Mouse (Mus musculus): Measurements from ENCODE around the gene Otor. TPM values are rescaled to one million over a fixed set of nuclear protein-coding genes. Genes with fewer than 3 reads are reported as not detected.

Gene Otor
- polyA plus RNA-seq, 1 experiment: not detected

DNA sequence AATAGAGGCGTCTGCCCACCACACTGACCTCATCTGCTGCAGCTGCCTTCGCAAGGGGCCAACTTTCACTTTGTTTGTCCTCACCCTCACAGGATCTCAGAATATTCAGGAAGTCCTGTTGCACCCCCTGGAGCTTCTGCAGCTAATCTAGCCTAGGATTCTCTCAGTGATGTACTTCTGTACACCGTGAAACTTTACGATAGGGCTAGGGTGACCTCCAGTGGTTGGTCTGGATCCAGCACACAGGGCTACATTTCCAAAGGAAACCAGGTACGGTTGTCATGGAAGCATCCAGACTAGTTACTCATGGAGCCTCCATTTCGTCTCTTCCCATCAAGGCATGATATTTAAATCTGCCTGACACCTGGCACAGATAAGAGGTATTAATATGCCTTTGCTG is 15.5 kb downstream of the Otor start:
- Histone ChIP-seq H3K27me3 (ENCODE audit: control insufficient read depth, insufficient read depth, low read length) (no peaks in the 10 kb centered on the region), H3K27ac (ENCODE audit: insufficient read depth, low read length) (no peak overlapping the region), H3K4me3 (replicated peaks; ENCODE audit: insufficient read depth, low read depth, low read length) (no peak overlapping the region), H3K4me1 (ENCODE audit: control insufficient read depth, insufficient read depth, low read length) (no peaks in the 10 kb centered on the region)
- TF ChIP-seq POLR2A (IDR thresholded peaks at IDR 0.05; ENCODE audit: borderline replicate concordance, insufficient read depth, low read length) (no peak), CTCF (IDR thresholded peaks at IDR 0.05; ENCODE audit: borderline replicate concordance, insufficient read depth, low read depth, low read length) (peak; percentile 54; the same call in 1 of the 2 replicates)
- DNase-seq: peak; percentile 10 to 25
- WGBS: 31% methylated on average over 6 of the region's 6 CpGs

DNA sequence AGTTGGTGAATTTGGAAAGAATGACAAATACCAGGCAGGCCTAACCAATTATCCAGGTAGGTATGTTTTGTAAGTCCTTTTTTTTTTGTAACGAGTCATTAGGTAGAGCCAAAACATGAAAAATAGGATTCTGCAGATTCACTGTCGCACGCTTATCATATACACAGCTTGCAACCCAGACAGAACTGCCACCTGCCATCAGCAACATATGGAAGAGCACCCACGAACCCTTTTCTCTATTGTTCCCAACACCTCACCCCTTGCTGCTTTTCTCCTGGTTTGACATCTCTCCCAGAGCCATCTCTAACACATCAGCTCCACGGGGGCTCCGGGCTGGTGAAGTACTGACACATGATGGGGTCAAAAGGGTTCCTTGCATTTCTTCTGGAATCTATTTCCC is 16.5 kb downstream of the Otor start:
- no peak for TF ChIP-seq POLR2A (IDR thresholded peaks at IDR 0.05; ENCODE audit: borderline replicate concordance, insufficient read depth, low read length)
- no peak for TF ChIP-seq CTCF (IDR thresholded peaks at IDR 0.05; ENCODE audit: borderline replicate concordance, insufficient read depth, low read depth, low read length)
- WGBS: 50% methylated on average over 6 of the region's 6 CpGs
- H3K27ac ChIP-seq (ENCODE audit: insufficient read depth, low read length): no peak overlapping the region

DNA sequence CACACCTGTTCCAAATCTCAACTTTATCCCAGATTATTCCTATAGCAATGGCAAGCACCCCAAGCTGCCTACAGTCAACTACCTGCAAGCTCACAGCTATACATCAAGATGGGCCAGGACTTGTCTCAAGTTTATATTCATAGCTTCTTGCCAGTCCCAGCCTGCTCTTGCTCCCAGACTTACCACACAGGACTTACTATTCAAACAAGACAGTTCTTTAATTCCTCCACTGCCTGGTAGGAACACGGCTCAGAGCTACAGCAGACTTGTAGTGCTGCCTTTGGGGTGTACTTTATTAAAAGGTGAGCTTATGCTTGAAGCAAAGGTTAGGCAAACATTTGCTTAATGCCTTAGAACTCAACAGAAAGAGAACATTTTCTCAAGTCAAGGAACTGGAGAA is 18.9 kb downstream of the Otor start:
- Histone ChIP-seq H3K27ac (ENCODE audit: insufficient read depth, low read length) (no peak overlapping the region), H3K27me3 (ENCODE audit: control insufficient read depth, insufficient read depth, low read length) (no peaks in the 10 kb centered on the region), H3K4me3 (replicated peaks; ENCODE audit: insufficient read depth, low read depth, low read length) (no peak overlapping the region), H3K4me1 (ENCODE audit: control insufficient read depth, insufficient read depth, low read length) (no peaks in the 10 kb centered on the region)
- WGBS: 82% methylated on average over 1 of the region's 1 CpGs
- DNase-seq: no peak
- TF ChIP-seq POLR2A (IDR thresholded peaks at IDR 0.05; ENCODE audit: borderline replicate concordance, insufficient read depth, low read length): no peak
- no peak for TF ChIP-seq CTCF (IDR thresholded peaks at IDR 0.05; ENCODE audit: borderline replicate concordance, insufficient read depth, low read depth, low read length)

More for the DNA sequence above, 16.5 kb downstream of the Otor start:
- no peak for DNase-seq
- H3K27me3 ChIP-seq (ENCODE audit: control insufficient read depth, insufficient read depth, low read length): no peaks in the 10 kb centered on the region
- H3K4me1 ChIP-seq (ENCODE audit: control insufficient read depth, insufficient read depth, low read length): no peaks in the 10 kb centered on the region
- H3K4me3 ChIP-seq (replicated peaks; ENCODE audit: insufficient read depth, low read depth, low read length): no peak overlapping the region

DNA sequence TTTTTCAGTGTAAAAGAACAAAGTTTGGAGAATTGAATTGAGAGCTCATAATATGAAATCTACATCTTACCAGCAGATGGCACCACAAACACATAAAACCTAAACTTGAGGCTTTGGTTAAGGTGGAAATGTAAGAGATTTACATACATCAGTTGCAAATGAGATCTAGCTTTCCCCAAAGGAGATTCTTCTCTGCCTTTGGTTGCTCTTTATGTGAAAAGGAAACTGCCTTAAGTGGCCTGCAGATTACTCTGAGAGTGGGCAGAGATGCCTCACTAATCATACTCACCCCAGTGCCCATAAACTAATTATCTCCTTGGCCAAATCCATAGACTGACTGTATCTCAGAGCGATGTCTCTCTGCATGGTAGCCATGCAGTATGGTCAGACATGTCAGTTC is 35.6 kb downstream of the Otor start:
- 56% methylated on average over 1 of the region's 1 CpGs for WGBS
- DNase-seq: peak; percentile 35 to 57
- peak; percentile 56; the same call in 1 of the 2 replicates for TF ChIP-seq CTCF (IDR thresholded peaks at IDR 0.05; ENCODE audit: borderline replicate concordance, insufficient read depth, low read depth, low read length)
- TF ChIP-seq POLR2A (IDR thresholded peaks at IDR 0.05; ENCODE audit: borderline replicate concordance, insufficient read depth, low read length): no peak
- no peak overlapping the region for H3K4me3 ChIP-seq (replicated peaks; ENCODE audit: insufficient read depth, low read depth, low read length)
- H3K27me3 ChIP-seq (ENCODE audit: control insufficient read depth, insufficient read depth, low read length): no peaks in the 10 kb centered on the region
- H3K4me1 ChIP-seq (ENCODE audit: control insufficient read depth, insufficient read depth, low read length): peaks cover 9% of the 10 kb centered on the region
- H3K27ac ChIP-seq (ENCODE audit: insufficient read depth, low read length): no peak overlapping the region

DNA sequence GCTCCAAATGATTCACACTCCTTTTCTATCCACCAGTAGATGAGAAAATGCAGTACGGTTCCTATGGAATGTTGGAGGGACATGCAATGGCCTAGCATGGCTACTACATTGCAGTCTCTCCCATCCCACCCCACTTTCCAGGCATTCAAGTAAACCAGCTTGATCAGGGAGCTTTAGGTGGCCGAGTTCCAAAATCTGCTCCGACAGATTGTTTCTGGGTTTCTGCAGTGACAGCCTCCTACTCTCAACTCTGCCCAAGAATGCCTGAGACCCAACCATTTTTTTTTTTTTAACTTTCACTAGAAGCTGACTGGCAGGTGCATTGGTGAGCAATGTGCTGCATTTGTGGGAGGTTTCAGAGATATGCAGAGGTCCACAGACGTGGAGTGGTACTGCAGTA is 36.4 kb downstream of the Otor start:
- TF ChIP-seq CTCF (IDR thresholded peaks at IDR 0.05; ENCODE audit: borderline replicate concordance, insufficient read depth, low read depth, low read length) (no peak), POLR2A (IDR thresholded peaks at IDR 0.05; ENCODE audit: borderline replicate concordance, insufficient read depth, low read length) (no peak)
- WGBS: 43% methylated on average over 4 of the region's 4 CpGs
- Histone ChIP-seq H3K27me3 (ENCODE audit: control insufficient read depth, insufficient read depth, low read length) (no peaks in the 10 kb centered on the region), H3K4me3 (replicated peaks; ENCODE audit: insufficient read depth, low read depth, low read length) (no peak overlapping the region), H3K27ac (ENCODE audit: insufficient read depth, low read length) (no peak overlapping the region), H3K4me1 (ENCODE audit: control insufficient read depth, insufficient read depth, low read length) (peaks cover 9% of the 10 kb centered on the region)
- DNase-seq: peak; percentile 59 to 66

DNA sequence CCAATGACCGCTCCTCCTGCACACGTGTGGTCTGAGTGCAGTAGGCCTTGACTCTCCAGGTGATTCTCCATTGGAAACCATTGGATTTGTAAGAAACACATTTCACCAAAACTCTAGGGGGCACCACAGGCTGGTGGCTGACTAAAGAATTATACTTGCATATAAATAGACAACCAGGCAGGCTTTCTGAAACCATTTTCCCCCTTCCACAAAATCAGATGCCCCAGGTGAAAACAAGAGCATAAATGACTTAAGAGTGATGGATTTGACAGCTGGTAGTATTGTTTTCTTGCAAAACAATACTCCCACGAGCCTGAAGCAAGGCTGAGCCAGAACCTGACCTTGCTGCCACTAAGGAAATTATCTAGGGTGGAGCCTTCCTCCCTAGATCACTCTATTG is 39.2 kb downstream of the Otor start:
- TF ChIP-seq POLR2A (IDR thresholded peaks at IDR 0.05; ENCODE audit: borderline replicate concordance, insufficient read depth, low read length) (no peak), CTCF (IDR thresholded peaks at IDR 0.05; ENCODE audit: borderline replicate concordance, insufficient read depth, low read depth, low read length) (no peak)
- 62% methylated on average over 3 of the region's 3 CpGs for WGBS
- H3K27ac ChIP-seq (ENCODE audit: insufficient read depth, low read length): no peak overlapping the region
- peaks cover 9% of the 10 kb centered on the region for H3K4me1 ChIP-seq (ENCODE audit: control insufficient read depth, insufficient read depth, low read length)
- no peaks in the 10 kb centered on the region for H3K27me3 ChIP-seq (ENCODE audit: control insufficient read depth, insufficient read depth, low read length)
- no peak overlapping the region for H3K4me3 ChIP-seq (replicated peaks; ENCODE audit: insufficient read depth, low read depth, low read length)
- peak; percentile 27 to 40 for DNase-seq

DNA sequence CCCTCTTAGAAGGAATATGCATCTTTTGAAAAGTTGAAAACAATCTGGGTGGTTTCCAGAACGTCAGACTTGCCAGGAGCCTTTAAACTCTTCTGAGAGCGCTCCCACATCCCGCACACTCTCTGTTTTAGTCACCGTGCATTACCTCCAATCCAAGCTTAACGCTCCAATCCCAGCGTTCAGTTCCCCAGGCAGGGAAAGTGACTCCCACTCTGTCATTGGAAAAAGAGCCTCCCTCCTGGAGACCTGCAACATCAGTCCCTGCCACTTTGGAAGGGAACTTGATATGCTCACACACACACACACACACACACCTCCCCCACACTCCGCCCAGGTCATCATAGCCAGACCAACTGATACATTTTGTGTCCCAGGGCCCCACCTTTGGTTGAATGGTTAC is 39.9 kb downstream of the Otor start:
- WGBS: 79% methylated on average over 7 of the region's 7 CpGs
- Histone ChIP-seq H3K4me3 (replicated peaks; ENCODE audit: insufficient read depth, low read depth, low read length) (no peak overlapping the region), H3K4me1 (ENCODE audit: control insufficient read depth, insufficient read depth, low read length) (peaks cover 9% of the 10 kb centered on the region), H3K27ac (ENCODE audit: insufficient read depth, low read length) (no peak overlapping the region), H3K27me3 (ENCODE audit: control insufficient read depth, insufficient read depth, low read length) (no peaks in the 10 kb centered on the region)
- TF ChIP-seq CTCF (IDR thresholded peaks at IDR 0.05; ENCODE audit: borderline replicate concordance, insufficient read depth, low read depth, low read length): no peak
- TF ChIP-seq POLR2A (IDR thresholded peaks at IDR 0.05; ENCODE audit: borderline replicate concordance, insufficient read depth, low read length): no peak
- no peak for DNase-seq

DNA sequence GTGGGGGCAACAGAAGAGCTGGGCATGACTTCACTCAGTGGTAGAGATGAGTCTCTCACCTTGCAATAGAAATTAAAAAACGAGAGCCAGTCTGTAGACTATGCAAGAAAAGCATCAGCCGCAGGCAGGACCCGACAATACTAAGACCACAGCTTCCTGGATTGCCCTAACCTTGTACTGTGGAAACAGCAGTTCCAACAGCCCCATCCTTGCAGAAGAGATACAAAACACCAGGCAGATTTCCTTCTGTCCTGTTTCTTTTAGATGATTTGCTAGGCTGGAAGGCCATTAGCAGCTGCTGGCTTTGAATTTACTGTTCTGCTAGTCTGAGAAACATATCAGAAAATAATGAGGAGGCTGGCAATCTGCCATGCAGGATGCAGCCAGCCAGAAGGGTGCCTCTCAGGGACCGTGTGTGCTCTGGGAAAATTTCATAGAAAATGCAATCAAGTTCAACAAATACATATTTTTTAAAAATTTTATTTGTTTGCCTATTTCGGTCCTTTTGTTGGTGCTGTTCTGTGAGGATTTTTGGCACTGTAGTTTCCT is 52.9 kb downstream of the Otor start:
- WGBS: 47% methylated on average over 5 of the region's 5 CpGs
- H3K27ac ChIP-seq (ENCODE audit: insufficient read depth, low read length): no peak overlapping the region

More for the DNA sequence above, 52.9 kb downstream of the Otor start:
- Histone ChIP-seq H3K4me3 (replicated peaks; ENCODE audit: insufficient read depth, low read depth, low read length) (no peak overlapping the region), H3K4me1 (ENCODE audit: control insufficient read depth, insufficient read depth, low read length) (no peaks in the 10 kb centered on the region), H3K27me3 (ENCODE audit: control insufficient read depth, insufficient read depth, low read length) (no peaks in the 10 kb centered on the region)
- no peak for TF ChIP-seq CTCF (IDR thresholded peaks at IDR 0.05; ENCODE audit: borderline replicate concordance, insufficient read depth, low read depth, low read length)
- no peak for TF ChIP-seq POLR2A (IDR thresholded peaks at IDR 0.05; ENCODE audit: borderline replicate concordance, insufficient read depth, low read length)
- DNase-seq: peak; percentile 28 to 41

Other genes starting within 250 kb of the Otor start
- 7.5 and 8.0 TPM in 2 replicates for gene Kif16b, start 176.9 kb upstream of the Otor start, polyA plus RNA-seq (2012; rRNA removed)
- 21.0 and 22.6 TPM in 2 replicates for gene Snrpb2, start 15.4 kb upstream of the Otor start, polyA plus RNA-seq (2012; rRNA removed)